In genomic region chr8:84564042-84564441, GRCm38 (mm10) we compare ENCODE assay signal across 24 mouse cellular contexts.
A peak's percentile ranks its signal among the peaks of the same experiment; 100 is the strongest.
DNase-seq lines count a peak whose midpoint lies in the region; ATAC-seq lines count a peak whose summit lies in the region.
"Had no signal": no experiment of that assay in that cellular context is flagged by ENCODE, and none has a peak within 500 bp of the region (broad histone marks: within the 10 kb centered on the region; RNA-seq: fewer than 3 reads in every experiment).

No protein-coding gene starts in this region.

- H3K27me3 ChIP-seq in forebrain, embryonic 14.5 days (replicated peaks; ENCODE audit: control insufficient read depth, insufficient read depth, low read length): peaks cover 13% of the 10 kb centered on the region
- peaks cover 12% of the 10 kb centered on the region for H3K27me3 ChIP-seq in forebrain, embryonic 11.5 days (ENCODE audit: control insufficient read depth, insufficient read depth, low read length)
- H3K27me3 ChIP-seq in midbrain, embryonic 14.5 days (ENCODE audit: control insufficient read depth, insufficient read depth, low read length): peaks cover 10% of the 10 kb centered on the region
- peaks cover 50% of the 10 kb centered on the region for H3K27me3 ChIP-seq in heart, embryonic 11.5 days (ENCODE audit: control insufficient read depth, insufficient read depth, low read length)

- no peak overlapping the region for H3K9ac ChIP-seq in forebrain, embryonic 14.5 days (ENCODE audit: low read length)
- H3K9ac ChIP-seq in forebrain, embryonic 11.5 days (ENCODE audit: low read length): no peak overlapping the region
- no peak overlapping the region for H3K9ac ChIP-seq in midbrain, embryonic 14.5 days (replicated peaks; ENCODE audit: low read length)
- H3K9ac ChIP-seq in heart, embryonic 11.5 days (ENCODE audit: low read depth, low read length): no peak overlapping the region
- H3K9ac ChIP-seq: embryonic facial prominence, embryonic 15.5 days; heart, embryonic 13.5 days had no signal

- H3K36me3 ChIP-seq in forebrain, embryonic 14.5 days (ENCODE audit: control insufficient read depth, insufficient read depth, low read length): peaks cover 5% of the 10 kb centered on the region; the same call in 1 of the 2 replicates
- no peaks in the 10 kb centered on the region; the same call in 1 of the 2 replicates for H3K36me3 ChIP-seq in forebrain, embryonic 11.5 days (ENCODE audit: control insufficient read depth, insufficient read depth, low read length)
- peaks cover 25% of the 10 kb centered on the region for H3K36me3 ChIP-seq in midbrain, embryonic 14.5 days (ENCODE audit: control insufficient read depth, insufficient read depth, low read length)
- no peaks in the 10 kb centered on the region for H3K36me3 ChIP-seq in heart, embryonic 11.5 days (ENCODE audit: control insufficient read depth, insufficient read depth, low read length)
- H3K36me3 ChIP-seq: embryonic facial prominence, embryonic 15.5 days; heart, embryonic 13.5 days had no signal

- ATAC-seq in forebrain, embryonic 14.5 days: 0 out of 2 replicates have a peak, but pooled peaks have one; percentile 40
- no peak for ATAC-seq in forebrain, embryonic 11.5 days (replicated peaks; ENCODE audit: low FRiP score)
- no peak for ATAC-seq in midbrain, embryonic 14.5 days (ENCODE audit: low FRiP score, low TSS enrichment)
- ATAC-seq in heart, embryonic 11.5 days (replicated peaks; ENCODE audit: insufficient number of reproducible peaks, low FRiP score, low TSS enrichment): no peak
- ATAC-seq: activated CD4-positive, CD25-positive, alpha-beta regulatory T cell, adult 4 months; CD4-positive, CD25-positive, alpha-beta regulatory T cell, adult 4 months; intestine, embryonic 16.5 days; Patski had no signal

- H3K27ac ChIP-seq in forebrain, embryonic 14.5 days (ENCODE audit: low read depth, low read length): no peak overlapping the region
- no peak overlapping the region for H3K27ac ChIP-seq in forebrain, embryonic 11.5 days (ENCODE audit: low read depth, low read length)
- H3K27ac ChIP-seq in midbrain, embryonic 14.5 days (replicated peaks; ENCODE audit: low read depth, low read length): no peak overlapping the region
- no peak overlapping the region for H3K27ac ChIP-seq in heart, embryonic 11.5 days (ENCODE audit: low read depth, low read length)
- H3K27ac ChIP-seq: embryonic facial prominence, embryonic 15.5 days; gastrocnemius, adult 2 months; heart, embryonic 13.5 days; left cerebral cortex, adult 2 months had no signal

- H3K9me3 ChIP-seq in forebrain, embryonic 14.5 days (replicated peaks; ENCODE audit: control insufficient read depth, low read length): no peaks in the 10 kb centered on the region
- H3K9me3 ChIP-seq in forebrain, embryonic 11.5 days (ENCODE audit: control insufficient read depth, low read length): no peaks in the 10 kb centered on the region
- H3K9me3 ChIP-seq in midbrain, embryonic 14.5 days (ENCODE audit: control insufficient read depth, low read length): no peaks in the 10 kb centered on the region
- no peaks in the 10 kb centered on the region for H3K9me3 ChIP-seq in heart, embryonic 11.5 days (replicated peaks; ENCODE audit: control insufficient read depth, low read length)
- H3K9me3 ChIP-seq: embryonic facial prominence, embryonic 15.5 days; heart, embryonic 13.5 days had no signal

- no peak overlapping the region for H3K4me2 ChIP-seq in forebrain, embryonic 14.5 days (ENCODE audit: low read length)
- H3K4me2 ChIP-seq in forebrain, embryonic 11.5 days (ENCODE audit: low read depth, low read length, severe bottlenecking): no peak overlapping the region
- no peak overlapping the region for H3K4me2 ChIP-seq in midbrain, embryonic 14.5 days (ENCODE audit: low read length)
- H3K4me2 ChIP-seq in heart, embryonic 11.5 days: no peak overlapping the region
- H3K4me2 ChIP-seq: embryonic facial prominence, embryonic 15.5 days; heart, embryonic 13.5 days; liver, embryonic 11.5 days had no signal

- no peak overlapping the region for H3K4me3 ChIP-seq in forebrain, embryonic 14.5 days (ENCODE audit: low read depth, low read length)
- H3K4me3 ChIP-seq in forebrain, embryonic 11.5 days (ENCODE audit: low read depth, low read length): no peak overlapping the region
- no peak overlapping the region for H3K4me3 ChIP-seq in midbrain, embryonic 14.5 days (replicated peaks; ENCODE audit: low read depth, low read length)
- no peak overlapping the region for H3K4me3 ChIP-seq in heart, embryonic 11.5 days (ENCODE audit: low read depth, low read length)
- H3K4me3 ChIP-seq: embryonic facial prominence, embryonic 15.5 days; gastrocnemius, adult 2 months; heart, embryonic 13.5 days; left cerebral cortex, adult 2 months had no signal

- no peaks in the 10 kb centered on the region; the same call in 1 of the 2 replicates for H3K4me1 ChIP-seq in forebrain, embryonic 14.5 days (ENCODE audit: control insufficient read depth, insufficient read depth, low read length)
- H3K4me1 ChIP-seq in forebrain, embryonic 11.5 days (replicated peaks; ENCODE audit: control insufficient read depth, insufficient read depth, low read length): peaks cover 3% of the 10 kb centered on the region
- no peaks in the 10 kb centered on the region for H3K4me1 ChIP-seq in midbrain, embryonic 14.5 days (ENCODE audit: control insufficient read depth, insufficient read depth, low read length)
- H3K4me1 ChIP-seq in heart, embryonic 11.5 days (ENCODE audit: control insufficient read depth, insufficient read depth, low read length): no peaks in the 10 kb centered on the region

- peak; percentile 58 for DNase-seq in forebrain, embryonic 14.5 days (ENCODE audit: low spot score)
- no peak for DNase-seq in forebrain, embryonic 11.5 days (ENCODE audit: low spot score)
- peak; percentile 24 for DNase-seq in retina, postnatal 1 day
- DNase-seq in retina, embryonic 14.5 days (ENCODE audit: low spot score): no peak
- DNase-seq in midbrain, embryonic 14.5 days: peak; percentile 68
- DNase-seq in adrenal gland, postnatal 36 days: no peak
- DNase-seq: adrenal gland, postnatal 10 days; cerebellum, adult 11-12 months; cerebellum, postnatal 25 days; embryo, embryonic 11 days; gastrocnemius, adult 2 months; kidney, postnatal 36 days; lung, adult 18-20 months; lung, postnatal 36 days; right cerebral cortex, adult 18-20 months had no signal

- WGBS in forebrain, embryonic 14.5 days: 87% methylated on average over 1 of the region's 1 CpGs
- WGBS in forebrain, embryonic 11.5 days: 79% methylated on average over 1 of the region's 1 CpGs
- WGBS in midbrain, embryonic 14.5 days: 50% methylated on average over 1 of the region's 1 CpGs
- WGBS in heart, embryonic 11.5 days (ENCODE audit: insufficient replicate concordance): 86% methylated on average over 1 of the region's 1 CpGs

Comparison
In these comparisons a context has a peak if more than half of its experiments do, and no peak if none do; other contexts are left out.
1. DNase-seq: peak in forebrain, embryonic 14.5 days (single experiment), retina, postnatal 1 day (single experiment) and midbrain, embryonic 14.5 days (single experiment); none in forebrain, embryonic 11.5 days (single experiment), retina, embryonic 14.5 days (single experiment) and adrenal gland, postnatal 36 days (0 of 2).